Mouse (Mus musculus) forebrain, embryonic 11.5 days (tissue): ENCODE measurements around the gene Dctn3. TPM values are rescaled to one million over a fixed set of nuclear protein-coding genes. Genes with fewer than 3 reads are reported as not detected.
A peak's percentile ranks its signal among the peaks of the same experiment; 100 is the strongest.

Experiments used
- ATAC-seq: fragments of 200-750 bp; cut with Nextera tagmentation; replicated peaks from 2 replicates; pipeline ENCODE4 v1.8.0; 2017; ENCODE audit warnings: moderate TSS enrichment; ENCODE audit not compliant: low FRiP score
- DNase-seq: peaks from one replicate; pipeline ENCODE4 v3.0.0-alpha.2; 2017; ENCODE audit warnings: low spot score
- H3K27ac ChIP-seq: fragments of 300-500 bp; sonication (generic); 2 replicates; pipeline ENCODE4 v1.5.1; 2014; ENCODE audit warnings: low read depth, low read length
- H3K27me3 ChIP-seq: fragments of 300-500 bp; sonication (generic); 2 replicates; pipeline ENCODE4 v1.6.1; 2014; ENCODE audit warnings: mild to moderate bottlenecking, low read length, mixed read lengths; ENCODE audit not compliant: control insufficient read depth, insufficient read depth
- H3K36me3 ChIP-seq: fragments of 300-500 bp; sonication (generic); 2 replicates; pipeline ENCODE4 v1.6.1; 2014; ENCODE audit warnings: mild to moderate bottlenecking, low read length, moderate library complexity, mixed read lengths; ENCODE audit not compliant: control insufficient read depth, insufficient read depth
- H3K4me1 ChIP-seq: fragments of 300-500 bp; sonication (generic); replicated peaks from 2 replicates; pipeline ENCODE4 v1.6.1; 2014; ENCODE audit warnings: low read length, mixed read lengths; ENCODE audit not compliant: control insufficient read depth, insufficient read depth
- H3K4me2 ChIP-seq: fragments of 300-500 bp; sonication (generic); 2 replicates; pipeline ENCODE4 v1.6.1; 2014; ENCODE audit warnings: low read depth, mild to moderate bottlenecking, low read length, moderate library complexity, mixed read lengths; ENCODE audit not compliant: severe bottlenecking
- H3K4me3 ChIP-seq: fragments of 300-500 bp; sonication (generic); 2 replicates; pipeline ENCODE4 v1.5.1; 2014; ENCODE audit warnings: low read depth, low read length
- H3K9ac ChIP-seq: fragments of 300-500 bp; sonication (generic); 2 replicates; pipeline ENCODE4 v1.6.1; 2014; ENCODE audit warnings: low read length
- H3K9me3 ChIP-seq: fragments of 300-500 bp; sonication (generic); 2 replicates; pipeline ENCODE4 v1.6.1; 2016; ENCODE audit warnings: low read length, mixed read lengths; ENCODE audit not compliant: control insufficient read depth
- WGBS: fragments of 180-500 bp; shearing (Covaris S2); extraction: QIAGEN DNeasy Blood & Tissue Kit; methylation state at CpG from one replicate; pipeline ENCODE4 v1.1.7; 2014; 5-methylcytosine and 5-hydroxymethylcytosine counted together
- polyA plus RNA-seq: library from polyadenylated mRNA; unstranded; fragments of >200 nt; fragmentation: Nextera tagmentation; extraction: Ambion mirVana; gene quantifications from 2 replicates; pipeline ENCODE4 v1.2.1, GENCODE M21; 2014

Dctn3 gene
- polyA plus RNA-seq, 1 experiment from 2014 or later: 135 TPM

DNA sequence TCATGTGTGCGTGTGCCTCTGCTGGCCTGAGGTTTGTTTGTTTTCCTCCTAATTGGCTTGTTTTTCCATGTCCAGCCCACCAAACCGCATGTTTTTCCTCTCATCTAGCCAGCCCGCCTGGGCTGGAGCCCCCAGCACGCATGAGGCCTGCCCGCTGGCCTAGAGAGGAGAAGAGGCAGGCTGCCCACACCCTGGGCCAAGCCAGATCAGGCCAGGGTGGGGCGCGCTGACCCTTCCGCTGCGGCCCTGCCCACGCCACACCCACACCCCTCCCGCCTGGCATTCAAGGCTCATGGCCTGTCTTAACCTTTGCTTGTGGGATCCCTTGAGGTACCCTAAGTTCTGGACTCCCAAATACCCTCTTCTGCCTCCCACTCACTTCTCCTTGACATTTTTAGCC lies 56.3 kb downstream of the Dctn3 start:
- DNase-seq (no peak), ATAC-seq (no peak)
- Histone ChIP-seq H3K4me2 (no peak overlapping the region), H3K36me3 (peaks cover 3% of the 10 kb centered on the region; the same call in 1 of the 2 replicates), H3K4me3 (no peak overlapping the region), H3K4me1 (peaks cover 34% of the 10 kb centered on the region), H3K27me3 (no peaks in the 10 kb centered on the region), H3K9ac (no peak overlapping the region), H3K27ac (no peak overlapping the region), H3K9me3 (no peaks in the 10 kb centered on the region)
- 84% methylated on average over 11 of the region's 11 CpGs for WGBS

GRCm38 (mm10) chr4:41665009-41665675 lies 57.8 kb downstream of the Dctn3 start:
- Histone ChIP-seq H3K36me3 (peaks cover 3% of the 10 kb centered on the region; the same call in 1 of the 2 replicates), H3K9me3 (no peaks in the 10 kb centered on the region), H3K27ac (peak overlapping the region; percentile 46; the same call in 1 of the 2 replicates), H3K4me1 (peaks cover 32% of the 10 kb centered on the region), H3K4me2 (no peak overlapping the region), H3K9ac (peak overlapping the region; percentile 39), H3K4me3 (no peak overlapping the region), H3K27me3 (no peaks in the 10 kb centered on the region)
- DNase-seq: no peak
- ATAC-seq: no peak
- 4% methylated on average over 7 of the region's 8 CpGs for WGBS

Other genes starting within 250 kb of the Dctn3 start
- 8.7 and 9.2 TPM in 2 replicates for gene AI464131, start 220.1 kb downstream of the Dctn3 start, polyA plus RNA-seq
- gene 1110017D15Rik, start 205.8 kb downstream of the Dctn3 start, polyA plus RNA-seq: 4.8 and 5.2 TPM in 2 replicates
- gene Fam219a, start 153.6 kb downstream of the Dctn3 start, polyA plus RNA-seq: 6.2 and 6.7 TPM in 2 replicates
- gene Dnaic1, start 153.4 kb downstream of the Dctn3 start, polyA plus RNA-seq: 1.2 and 1.9 TPM in 2 replicates
- gene Enho, start 82.8 kb downstream of the Dctn3 start, polyA plus RNA-seq: 28.1 and 34.5 TPM in 2 replicates
- gene Cntfr, start 26.1 kb downstream of the Dctn3 start, polyA plus RNA-seq: 35.2 and 37.1 TPM in 2 replicates
- 65.0 and 66.9 TPM in 2 replicates for gene Il11ra1, start 23.2 kb downstream of the Dctn3 start, polyA plus RNA-seq
- gene Rpp25l, start 9.6 kb downstream of the Dctn3 start, polyA plus RNA-seq: 92.0 and 92.5 TPM in 2 replicates
- 0.59 and 0.80 TPM in 2 replicates for gene Arid3c, start 8.0 kb upstream of the Dctn3 start, polyA plus RNA-seq
- 18.4 and 21.4 TPM in 2 replicates for gene Galt, start 32.1 kb upstream of the Dctn3 start, polyA plus RNA-seq
- 75.9 and 84.1 TPM in 2 replicates for gene Sigmar1, start 33.0 kb upstream of the Dctn3 start, polyA plus RNA-seq
- gene Ccl27a, start 51.1 kb upstream of the Dctn3 start, polyA plus RNA-seq: 67.6 and 74.3 TPM in 2 replicates
- gene Gm21541, start 180.4 kb upstream of the Dctn3 start, polyA plus RNA-seq: not detected in 2 replicates
- gene Gm20878, start 218.4 kb upstream of the Dctn3 start, polyA plus RNA-seq: 2.7 and 3.9 TPM in 2 replicates
- gene Fam205a4, start 242.9 kb upstream of the Dctn3 start, polyA plus RNA-seq: not detected in 2 replicates